Mouse (Mus musculus) ES-CJ7 (cell line): ENCODE data around the gene Psma3.
A peak's percentile ranks its signal among the peaks of the same experiment; 100 is the strongest.

ENCODE experiments used
- DNase-seq: peaks from one replicate; pipeline ENCODE4 v3.0.0; 2011; ENCODE audit warnings: low read depth, low spot score

Psma3 gene

GRCm38 (mm10) chr12:70974441-70975266 lies at the start of gene Psma3:
Gene Psma3, plus strand, starts transcription at chr12:70974621.
- peak; percentile 96 for DNase-seq

- DNase-seq, result no peak
These were observed 44.6 kb upstream of the Psma3 start for GRCm38 (mm10) chr12:70929781-70930180.

- DNase-seq, result peak; percentile 79
These were observed 37.3 kb upstream of the Psma3 start for GRCm38 (mm10) chr12:70937150-70937549.

GRCm38 (mm10) chr12:70937571-70938384 lies 36.6 kb upstream of the Psma3 start, which contains the start of gene Actr10:
Gene Actr10, plus strand, starts transcription at chr12:70937857.
- peak; percentile 90 for DNase-seq

- no peak for DNase-seq
These were observed 33.6 kb upstream of the Psma3 start for GRCm38 (mm10) chr12:70940806-70941205.

GRCm38 (mm10) chr12:70944181-70944580 lies 30.2 kb upstream of the Psma3 start:
- no peak for DNase-seq

GRCm38 (mm10) chr12:70946585-70947256 lies 27.7 kb upstream of the Psma3 start:
- DNase-seq, result no peak

GRCm38 (mm10) chr12:70958640-70959039 lies 15.8 kb upstream of the Psma3 start:
- DNase-seq, result no peak

GRCm38 (mm10) chr12:70967581-70967980 lies 6.8 kb upstream of the Psma3 start:
- DNase-seq, result no peak

GRCm38 (mm10) chr12:70968141-70968790 lies 6.2 kb upstream of the Psma3 start:
- peak; percentile 84 for DNase-seq

GRCm38 (mm10) chr12:70968791-70969307 lies 5.6 kb upstream of the Psma3 start:
- peak; percentile 87 for DNase-seq

- DNase-seq, result peak; percentile 94
These were observed 4.8 kb upstream of the Psma3 start for GRCm38 (mm10) chr12:70969485-70970184.

GRCm38 (mm10) chr12:70973831-70974230 lies 590 bp upstream of the Psma3 start:
- peak; percentile 39 for DNase-seq

GRCm38 (mm10) chr12:70975406-70975805 lies 985 bp downstream of the Psma3 start:
- peak; percentile 31 for DNase-seq

- DNase-seq, result no peak
These were observed 1.5 kb downstream of the Psma3 start for GRCm38 (mm10) chr12:70975891-70976290.

- DNase-seq, result no peak
These were observed 3.9 kb downstream of the Psma3 start for GRCm38 (mm10) chr12:70978345-70978744.

GRCm38 (mm10) chr12:70984855-70985550 lies 10.6 kb downstream of the Psma3 start:
- no peak for DNase-seq

GRCm38 (mm10) chr12:70997225-70997624 lies 22.8 kb downstream of the Psma3 start:
- DNase-seq, result peak; percentile 60

- no peak for DNase-seq
These were observed 25.0 kb downstream of the Psma3 start for GRCm38 (mm10) chr12:70999423-70999903.

- DNase-seq, result no peak
These were observed 25.9 kb downstream of the Psma3 start for GRCm38 (mm10) chr12:71000344-71000743.
